Mouse (Mus musculus) limb, embryonic 11.5 days (tissue): ENCODE data around the gene Lbx2. TPM values are rescaled to one million over a fixed set of nuclear protein-coding genes. Genes with fewer than 3 reads are reported as not detected.
A peak's percentile ranks its signal among the peaks of the same experiment; 100 is the strongest.

Experiments used
- ATAC-seq: fragments of 200-750 bp; cut with Nextera tagmentation; 2 replicates; pipeline ENCODE4 v1.8.0; 2017; ENCODE audit warnings: low read depth; ENCODE audit not compliant: insufficient number of reproducible peaks, low FRiP score, low TSS enrichment
- DNase-seq: peaks from one replicate; pipeline ENCODE4 v3.0.0-alpha.2; 2015; ENCODE audit warnings: low spot score
- H3K27ac ChIP-seq: fragments of 300-500 bp; sonication (generic); replicated peaks from 2 replicates; pipeline ENCODE4 v1.5.1; 2014; ENCODE audit warnings: low read depth, mild to moderate bottlenecking, low read length
- H3K27me3 ChIP-seq: fragments of 300-500 bp; sonication (generic); 2 replicates; pipeline ENCODE4 v1.6.1; 2014; ENCODE audit warnings: mild to moderate bottlenecking, low read length, mixed read lengths; ENCODE audit not compliant: control insufficient read depth, insufficient read depth
- H3K36me3 ChIP-seq: fragments of 300-500 bp; sonication (generic); 2 replicates; pipeline ENCODE4 v1.6.1; 2014; ENCODE audit warnings: mild to moderate bottlenecking, low read length, moderate library complexity, mixed read lengths; ENCODE audit not compliant: control insufficient read depth, insufficient read depth
- H3K4me1 ChIP-seq: fragments of 300-500 bp; sonication (generic); 2 replicates; pipeline ENCODE4 v1.6.1; 2014; ENCODE audit warnings: low read length, mixed read lengths; ENCODE audit not compliant: control insufficient read depth, insufficient read depth
- H3K4me2 ChIP-seq: fragments of 300-500 bp; sonication (generic); 2 replicates; pipeline ENCODE4 v1.6.1; 2014; ENCODE audit warnings: low read depth, mild to moderate bottlenecking, moderate library complexity; ENCODE audit not compliant: severe bottlenecking
- H3K4me3 ChIP-seq: fragments of 300-500 bp; sonication (generic); 2 replicates; pipeline ENCODE4 v1.5.1; 2014; ENCODE audit warnings: low read depth, low read length
- H3K9ac ChIP-seq: fragments of 300-500 bp; sonication (generic); 2 replicates; pipeline ENCODE4 v1.6.1; 2014; ENCODE audit warnings: mild to moderate bottlenecking, low read length
- H3K9me3 ChIP-seq: fragments of 300-500 bp; sonication (generic); 2 replicates; pipeline ENCODE4 v1.6.1; 2016; ENCODE audit warnings: low read length; ENCODE audit not compliant: control insufficient read depth
- WGBS: fragments of 180-500 bp; shearing (Covaris S2); extraction: QIAGEN DNeasy Blood & Tissue Kit; methylation state at CpG from one replicate; pipeline ENCODE4 v1.1.7; 2014; 5-methylcytosine and 5-hydroxymethylcytosine counted together
- polyA plus RNA-seq: library from polyadenylated mRNA; unstranded; fragments of >200 nt; fragmentation: Nextera tagmentation; extraction: Ambion mirVana; gene quantifications from 2 replicates; pipeline ENCODE4 v1.2.1, GENCODE M21; 2014

The Lbx2 gene
- polyA plus RNA-seq, 1 experiment from 2014 or later = 0.81 TPM

GRCm38 (mm10) chr6:83118825-83119733, 32.9 kb downstream of the Lbx2 start:
- Histone ChIP-seq H3K4me3 (no peak overlapping the region), H3K36me3 (peaks cover 13% of the 10 kb centered on the region), H3K9ac (no peak overlapping the region), H3K27ac (no peak overlapping the region), H3K27me3 (no peaks in the 10 kb centered on the region), H3K4me1 (peaks cover 25% of the 10 kb centered on the region), H3K9me3 (no peaks in the 10 kb centered on the region), H3K4me2 (peak overlapping the region; percentile 84)
- no peak for DNase-seq
- WGBS = 87% methylated on average over 14 of the region's 14 CpGs
- no peak for ATAC-seq

GRCm38 (mm10) chr6:83119734-83120051, 33.5 kb downstream of the Lbx2 start:
- Histone ChIP-seq H3K4me3 (peak overlapping the region; percentile 87; the same call in 1 of the 2 replicates), H3K9me3 (no peaks in the 10 kb centered on the region), H3K27me3 (no peaks in the 10 kb centered on the region), H3K9ac (peak overlapping the region; percentile 23; the same call in 1 of the 2 replicates), H3K36me3 (peaks cover 13% of the 10 kb centered on the region), H3K4me1 (peaks cover 29% of the 10 kb centered on the region), H3K27ac (no peak overlapping the region), H3K4me2 (peak overlapping the region; percentile 84)
- WGBS = 88% methylated on average over 7 of the region's 7 CpGs
- no peak for ATAC-seq
- DNase-seq = no peak

GRCm38 (mm10) chr6:83120930-83121862, 35.0 kb downstream of the Lbx2 start, which contains the start of gene Wbp1:
Gene Wbp1, minus strand, starts transcription at chr6:83121559.
- no peaks in the 10 kb centered on the region for H3K27me3 ChIP-seq
- peaks cover 32% of the 10 kb centered on the region for H3K4me1 ChIP-seq
- peaks cover 13% of the 10 kb centered on the region for H3K36me3 ChIP-seq

DNA sequence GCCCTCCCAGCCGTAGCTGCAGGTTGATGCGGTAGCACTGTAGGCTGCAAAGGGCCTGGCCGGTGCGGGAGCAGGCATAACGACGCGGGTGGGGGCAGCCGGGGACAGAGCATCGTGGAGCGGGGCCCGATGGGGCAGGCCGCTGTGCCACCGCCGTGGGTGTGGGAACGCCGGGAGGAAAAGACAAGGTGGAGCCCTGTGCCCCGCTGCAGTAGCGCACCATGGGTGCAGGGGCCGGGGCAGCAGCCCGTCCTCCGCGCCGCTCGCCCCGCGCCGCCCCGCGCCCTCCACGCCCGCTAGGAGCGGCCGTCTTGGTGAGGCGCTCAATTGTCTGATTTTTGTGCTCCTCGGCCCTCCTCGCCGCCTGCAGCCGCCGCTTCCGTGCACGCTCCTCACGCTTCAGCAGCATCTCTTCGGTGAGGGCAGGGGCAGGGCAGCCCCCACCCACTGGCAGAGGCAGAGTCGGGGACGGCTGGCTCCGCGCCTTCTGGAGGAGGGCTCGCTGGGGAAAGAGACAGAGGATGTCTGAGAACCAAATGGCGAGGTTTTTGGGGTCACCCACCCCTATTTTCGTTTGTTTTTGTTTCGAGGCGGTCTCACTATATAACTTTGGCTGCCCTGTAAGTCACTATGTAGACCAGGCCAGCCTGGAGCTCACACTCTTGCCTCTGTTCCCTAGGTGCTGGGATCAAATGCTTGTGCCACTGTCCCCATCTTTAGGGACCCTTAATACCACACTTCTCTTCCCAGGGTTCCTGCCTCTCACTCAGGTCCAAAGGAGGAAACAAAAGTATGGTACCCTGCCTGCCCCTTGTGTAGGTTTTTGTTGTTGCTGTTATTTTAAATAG, 35.9 kb downstream of the Lbx2 start:
- no peaks in the 10 kb centered on the region for H3K27me3 ChIP-seq
- no peaks in the 10 kb centered on the region for H3K9me3 ChIP-seq
- DNase-seq (peak; percentile 61), ATAC-seq (no peak)
- peak overlapping the region; percentile 92 for H3K4me2 ChIP-seq
- peak overlapping the region; percentile 87 for H3K4me3 ChIP-seq
- H3K27ac ChIP-seq = peak overlapping the region; percentile 97
- 1% methylated on average over 34 of the region's 52 CpGs for WGBS
- peaks cover 27% of the 10 kb centered on the region for H3K4me1 ChIP-seq
- H3K36me3 ChIP-seq = peaks cover 10% of the 10 kb centered on the region
- H3K9ac ChIP-seq = peak overlapping the region; percentile 88

More at GRCm38 (mm10) chr6:83120930-83121862, 35.0 kb downstream of the Lbx2 start, which contains the start of gene Wbp1:
- DNase-seq (peak; percentile 96), ATAC-seq (peak; percentile 94)
- under 1% methylated on average over 38 of the region's 38 CpGs for WGBS
- H3K9me3 ChIP-seq = no peaks in the 10 kb centered on the region
- peak within 1 kb of the TSS; percentile 97 for H3K27ac ChIP-seq
- H3K4me3 ChIP-seq = peak within 1 kb of the TSS; percentile 87
- H3K4me2 ChIP-seq = peak within 1 kb of the TSS; percentile 92
- peak within 1 kb of the TSS; percentile 88 for H3K9ac ChIP-seq

DNA sequence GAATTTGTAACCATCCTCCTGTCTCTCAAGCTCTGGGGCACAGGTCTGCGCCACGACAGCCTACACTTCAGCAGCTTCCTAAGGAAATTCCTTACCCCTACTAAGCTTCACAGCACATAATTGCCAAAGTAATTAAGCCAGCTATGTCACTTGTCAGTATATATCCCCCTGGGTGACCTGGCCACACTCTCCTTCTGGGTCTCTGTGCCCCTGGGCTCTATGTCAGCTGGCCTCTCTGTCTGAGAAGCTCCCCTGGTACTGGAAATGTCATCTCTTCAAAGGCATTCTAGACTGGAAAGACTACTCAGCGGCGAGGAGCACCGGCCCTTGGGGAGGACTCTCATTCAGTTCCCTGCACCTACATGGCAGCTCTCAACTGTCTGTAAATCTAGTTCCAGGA, 36.8 kb downstream of the Lbx2 start:
- Histone ChIP-seq H3K36me3 (peaks cover 6% of the 10 kb centered on the region), H3K4me3 (peak overlapping the region; percentile 87), H3K4me2 (peak overlapping the region; percentile 92), H3K27ac (no peak overlapping the region; the same call in 1 of the 2 replicates), H3K9me3 (no peaks in the 10 kb centered on the region), H3K9ac (peak overlapping the region; percentile 88), H3K27me3 (no peaks in the 10 kb centered on the region), H3K4me1 (peaks cover 27% of the 10 kb centered on the region)
- WGBS = 85% methylated on average over 5 of the region's 5 CpGs
- ATAC-seq (no peak), DNase-seq (no peak)

DNA sequence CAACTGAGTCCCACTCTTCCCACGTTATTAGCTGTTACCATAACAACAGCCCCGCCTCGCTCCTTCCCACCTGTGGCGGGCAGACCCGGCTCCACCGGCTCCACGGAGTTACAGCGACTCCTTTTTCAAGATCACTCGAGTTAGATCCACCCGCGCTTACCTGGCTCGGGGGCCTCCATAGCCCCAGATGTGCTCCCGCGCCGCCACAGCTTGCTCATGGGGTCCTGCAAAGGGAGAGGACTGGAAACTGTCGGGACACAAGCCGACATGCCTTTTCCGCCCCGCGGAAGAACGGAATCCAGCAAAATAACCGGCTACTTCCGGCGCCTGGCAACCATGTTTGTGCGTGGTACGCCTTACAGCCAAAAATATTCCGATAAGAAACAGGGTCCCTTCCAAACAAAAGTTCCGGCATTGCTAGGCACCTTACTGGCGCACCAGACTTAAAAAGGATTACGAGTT, 38.7 kb downstream of the Lbx2 start:
- WGBS = 1% methylated on average over 30 of the region's 30 CpGs
- Histone ChIP-seq H3K27me3 (no peaks in the 10 kb centered on the region), H3K36me3 (no peaks in the 10 kb centered on the region; the same call in none of the 2 replicates), H3K4me2 (peak overlapping the region; percentile 48), H3K4me3 (peak overlapping the region; percentile 64), H3K27ac (peak overlapping the region; percentile 65; the same call in 1 of the 2 replicates), H3K9ac (peak overlapping the region; percentile 73), H3K4me1 (peaks cover 25% of the 10 kb centered on the region), H3K9me3 (no peaks in the 10 kb centered on the region)
- peak; percentile 94 for DNase-seq
- no peak for ATAC-seq

DNA sequence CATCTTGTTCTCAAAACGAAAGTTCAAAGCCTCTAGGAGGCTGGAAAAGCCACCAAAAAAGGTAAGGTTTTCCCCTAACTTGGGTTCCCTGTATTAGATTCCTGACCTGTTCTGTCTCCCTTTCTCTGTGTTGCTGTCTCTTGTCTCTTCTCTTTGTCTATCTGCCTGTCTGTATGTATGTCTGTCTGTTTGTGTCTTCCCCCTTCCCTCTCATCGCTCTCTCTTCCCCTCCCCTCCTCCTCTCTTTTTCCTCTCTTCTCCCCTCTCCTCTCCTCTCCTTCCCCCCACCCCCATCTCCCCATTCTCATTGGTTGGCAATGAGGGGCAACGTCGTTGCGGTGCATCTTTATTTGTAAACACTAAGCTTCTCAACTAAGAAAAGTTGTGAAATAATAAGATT, 39.2 kb downstream of the Lbx2 start, which contains the start of gene Ino80b:
Gene Ino80b (minus strand): TSS at position 101 of the 400 bp plus-strand sequence.
- Histone ChIP-seq H3K4me3 (peak within 1 kb of the TSS; percentile 64), H3K36me3 (no peaks in the 10 kb centered on the region; the same call in none of the 2 replicates), H3K27ac (peak within 1 kb of the TSS; percentile 65; the same call in 1 of the 2 replicates), H3K4me2 (peak within 1 kb of the TSS; percentile 48), H3K9me3 (no peaks in the 10 kb centered on the region), H3K4me1 (peaks cover 20% of the 10 kb centered on the region), H3K9ac (peak within 1 kb of the TSS; percentile 73), H3K27me3 (no peaks in the 10 kb centered on the region)
- WGBS = 40% methylated on average over 5 of the region's 5 CpGs
- ATAC-seq = no peak
- no peak for DNase-seq
